Mouse (Mus musculus): ENCODE data around the gene Lypd6b.

GRCm38 (mm10) chr2:49927362-49927761, 139.9 kb downstream of the Lypd6b start:
- TF ChIP-seq CTCF (IDR thresholded peaks at IDR 0.05; ENCODE audit: low read depth) (no peak), EP300 (IDR thresholded peaks at IDR 0.05; ENCODE audit: low read depth) (no peak)

Data from heart, postnatal 0 days (tissue).